26 mouse cellular contexts compared by ENCODE assay signal in the genomic region with DNA sequence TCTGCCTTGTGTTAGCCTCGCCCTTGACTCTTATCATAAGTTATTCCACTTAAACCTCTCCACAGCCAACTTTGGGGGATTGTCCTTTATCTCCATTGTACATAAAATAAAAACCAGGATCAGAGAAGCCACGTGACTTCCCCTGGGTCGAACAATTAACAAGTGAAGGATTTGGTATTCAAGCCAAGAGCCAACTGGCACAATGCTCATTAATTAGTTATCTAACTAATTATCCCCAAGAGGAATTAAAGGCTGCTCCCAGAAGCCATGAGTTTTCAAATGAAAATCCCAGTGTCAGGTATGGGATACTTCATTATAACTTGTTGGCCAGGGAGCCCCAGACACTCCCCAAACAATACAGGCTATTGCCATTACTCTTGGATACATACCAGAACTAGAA. TPM values are rescaled to one million over a fixed set of nuclear protein-coding genes. Genes with fewer than 3 reads are reported as not detected.
DNase-seq lines count a peak whose midpoint lies in the region; ATAC-seq and TF ChIP-seq lines count a peak whose summit lies in the region.
"Had no signal": no experiment of that assay in that cellular context is flagged by ENCODE, and none has a peak within 500 bp of the region (broad histone marks: within the 10 kb centered on the region; RNA-seq: fewer than 3 reads in every experiment).

No protein-coding gene starts in this region.

- H3K9me3 ChIP-seq in forebrain, embryonic 12.5 days = no peaks in the 10 kb centered on the region
- H3K9me3 ChIP-seq in forebrain, postnatal 0 days (ENCODE audit: low read length) = no peaks in the 10 kb centered on the region
- no peaks in the 10 kb centered on the region for H3K9me3 ChIP-seq in lung, embryonic 16.5 days (ENCODE audit: control insufficient read depth, low read length)
- H3K9me3 ChIP-seq: embryonic facial prominence, embryonic 12.5 days; G1E; heart, embryonic 15.5 days; hindbrain, embryonic 15.5 days had no signal

- H3K9ac ChIP-seq in forebrain, embryonic 12.5 days = no peak overlapping the region
- no peak overlapping the region for H3K9ac ChIP-seq in forebrain, postnatal 0 days
- H3K9ac ChIP-seq in lung, embryonic 16.5 days (ENCODE audit: low read length) = no peak overlapping the region
- H3K9ac ChIP-seq: embryonic facial prominence, embryonic 12.5 days; heart, embryonic 15.5 days; hindbrain, embryonic 15.5 days had no signal

- H3K4me3 ChIP-seq in forebrain, embryonic 12.5 days (replicated peaks) = no peak overlapping the region
- H3K4me3 ChIP-seq in forebrain, postnatal 0 days (ENCODE audit: low read depth, low read length) = no peak overlapping the region
- H3K4me3 ChIP-seq in kidney, adult 2 months (ENCODE audit: insufficient read depth, low read depth, low read length) = no peak overlapping the region
- H3K4me3 ChIP-seq in lung, embryonic 16.5 days (ENCODE audit: low read length) = no peak overlapping the region
- H3K4me3 ChIP-seq: embryonic facial prominence, embryonic 12.5 days; heart, adult 2 months; heart, embryonic 15.5 days; hindbrain, embryonic 15.5 days had no signal

- no peak for TF ChIP-seq POLR2A in kidney, adult 2 months (IDR thresholded peaks at IDR 0.05; ENCODE audit: low read depth, low read length)

- no peaks in the 10 kb centered on the region for H3K4me1 ChIP-seq in forebrain, embryonic 12.5 days
- H3K4me1 ChIP-seq in forebrain, postnatal 0 days (ENCODE audit: insufficient read depth) = no peaks in the 10 kb centered on the region
- H3K4me1 ChIP-seq in kidney, adult 2 months (ENCODE audit: control insufficient read depth, insufficient read depth, low read length) = peaks cover 12% of the 10 kb centered on the region; the same call in 1 of the 2 replicates
- peaks cover 5% of the 10 kb centered on the region; the same call in 1 of the 2 replicates for H3K4me1 ChIP-seq in lung, embryonic 16.5 days (replicated peaks; ENCODE audit: control insufficient read depth, insufficient read depth, low read length)
- H3K4me1 ChIP-seq: embryonic facial prominence, embryonic 12.5 days; heart, embryonic 15.5 days; hindbrain, embryonic 15.5 days had no signal

- no peaks in the 10 kb centered on the region for H3K27me3 ChIP-seq in forebrain, embryonic 12.5 days
- H3K27me3 ChIP-seq in forebrain, postnatal 0 days (ENCODE audit: insufficient read depth, low read length) = no peaks in the 10 kb centered on the region
- H3K27me3 ChIP-seq in kidney, adult 2 months (replicated peaks; ENCODE audit: control insufficient read depth, insufficient read depth, low read length) = no peaks in the 10 kb centered on the region
- H3K27me3 ChIP-seq in lung, embryonic 16.5 days (ENCODE audit: control insufficient read depth, insufficient read depth, low read depth, low read length) = no peaks in the 10 kb centered on the region
- H3K27me3 ChIP-seq: embryonic facial prominence, embryonic 12.5 days; hindbrain, embryonic 15.5 days had no signal

- DNase-seq in forebrain, postnatal 0 days = no peak
- DNase-seq in kidney, adult 2 months = peak; percentile 41
- no peak for DNase-seq in kidney, postnatal 25 days
- no peak for DNase-seq in lung, postnatal 36 days
- peak; percentile 12 for DNase-seq in Muller cell, postnatal 12 days (ENCODE audit: inconsistent ontology term)
- DNase-seq: adrenal gland, postnatal 10 days; B cell, adult 2 months; cerebellum, adult 11-12 months; cerebellum, adult 9-10 months; cerebellum, postnatal 25 days; gastrocnemius, postnatal 14 days; heart, adult 2 months; heart, postnatal 14 days had no signal

- H3K4me2 ChIP-seq in forebrain, embryonic 12.5 days = no peak overlapping the region
- H3K4me2 ChIP-seq in forebrain, postnatal 0 days (ENCODE audit: low read depth) = no peak overlapping the region
- no peak overlapping the region for H3K4me2 ChIP-seq in lung, embryonic 16.5 days (ENCODE audit: low read depth, low read length)
- H3K4me2 ChIP-seq: embryonic facial prominence, embryonic 12.5 days; heart, embryonic 11.5 days; heart, embryonic 15.5 days; hindbrain, embryonic 15.5 days had no signal

- WGBS in forebrain, embryonic 12.5 days = 59% methylated on average over 3 of the region's 3 CpGs
- 32% methylated on average over 3 of the region's 3 CpGs for WGBS in forebrain, postnatal 0 days
- 57% methylated on average over 3 of the region's 3 CpGs for WGBS in kidney, adult 2 months
- 43% methylated on average over 3 of the region's 3 CpGs for WGBS in lung, embryonic 16.5 days

- H3K27ac ChIP-seq in forebrain, embryonic 12.5 days = no peak overlapping the region
- H3K27ac ChIP-seq in forebrain, postnatal 0 days (ENCODE audit: low read depth, low read length) = no peak overlapping the region
- no peak overlapping the region for H3K27ac ChIP-seq in kidney, adult 2 months (ENCODE audit: insufficient read depth, low read depth, low read length)
- no peak overlapping the region for H3K27ac ChIP-seq in lung, embryonic 16.5 days (ENCODE audit: low read length)
- H3K27ac ChIP-seq: embryonic facial prominence, embryonic 12.5 days; heart, adult 2 months; heart, embryonic 15.5 days; hindbrain, embryonic 15.5 days had no signal

- ATAC-seq in forebrain, embryonic 12.5 days (ENCODE audit: low FRiP score) = peak; percentile 17; the same call in 1 of the 2 replicates
- no peak for ATAC-seq in forebrain, postnatal 0 days
- peak; percentile 32; the same call in 1 of the 2 replicates for ATAC-seq in lung, embryonic 16.5 days (ENCODE audit: low read depth)
- ATAC-seq: CD4-positive, CD25-positive, alpha-beta regulatory T cell, adult 4 months; forebrain, embryonic 16.5 days had no signal

- TF ChIP-seq CTCF in forebrain, postnatal 0 days (IDR thresholded peaks at IDR 0.05; ENCODE audit: low read depth) = no peak
- no peak for TF ChIP-seq CTCF in kidney, adult 2 months (conservative IDR thresholded peaks at IDR 0.05; ENCODE audit: insufficient read depth, insufficient read length, low read depth, low read length)

- no peaks in the 10 kb centered on the region for H3K36me3 ChIP-seq in forebrain, embryonic 12.5 days (replicated peaks)
- no peaks in the 10 kb centered on the region for H3K36me3 ChIP-seq in forebrain, postnatal 0 days (ENCODE audit: insufficient read depth)
- no peaks in the 10 kb centered on the region for H3K36me3 ChIP-seq in kidney, adult 2 months (ENCODE audit: control insufficient read depth, insufficient read depth, low read length)
- H3K36me3 ChIP-seq in lung, embryonic 16.5 days (ENCODE audit: control insufficient read depth, insufficient read depth, low read length) = no peaks in the 10 kb centered on the region
- H3K36me3 ChIP-seq: embryonic facial prominence, embryonic 12.5 days; G1E; heart, embryonic 15.5 days; hindbrain, embryonic 15.5 days had no signal

RNA-seq across cellular contexts. Expression of a gene that starts 23.6 kb away (rescaled TPM):
- polyA plus RNA-seq in forebrain, embryonic 12.5 days (2016; fragmentation: Nextera tagmentation; extraction: Ambion mirVana) = 1.7 and 2.2 TPM in 2 replicates
- total RNA-seq in forebrain, postnatal 0 days (2014; rRNA removed) = 0.31 and 1.3 TPM in 2 replicates
- 0.23 and 0.74 TPM in 2 replicates for polyA plus RNA-seq in forebrain, postnatal 0 days (2015; fragmentation: Nextera tagmentation; extraction: Ambion mirVana)
- polyA plus RNA-seq in kidney, adult 2 months (2012; rRNA removed) = 46.0 and 56.7 TPM in 2 replicates
- 45.3 and 48.7 TPM in 2 replicates for polyA plus RNA-seq in lung, embryonic 16.5 days (2015; fragmentation: Nextera tagmentation; extraction: Ambion mirVana)
- total RNA-seq: gastrocnemius, adult 18-20 months; gastrocnemius, postnatal 14 days; heart, adult 2 months; hematopoietic stem cell, adult 5-6 weeks had no signal
- polyA plus RNA-seq: CD4-positive, CD25-positive, alpha-beta regulatory T cell, adult 4 months; cortical plate, adult 2 months; G1E; gonadal fat pad, adult 2 months had no signal

Comparison
In these comparisons a context has a peak if more than half of its experiments do, and no peak if none do; other contexts are left out.
1. DNase-seq: peak in kidney, adult 2 months (single experiment) and Muller cell, postnatal 12 days (single experiment); none in forebrain, postnatal 0 days (single experiment), kidney, postnatal 25 days (0 of 2) and lung, postnatal 36 days (single experiment).
2. RNA of a gene that starts 23.6 kb away (polyA plus RNA-seq): 45.3 to 48.7 TPM in lung, embryonic 16.5 days and 46.0 to 56.7 TPM in kidney, adult 2 months; 1.7 to 2.2 TPM in forebrain, embryonic 12.5 days and 0.23 to 0.74 TPM in forebrain, postnatal 0 days; every median in the first group is over 10 times any median in the second.